Mouse (Mus musculus): ENCODE results near the gene Glul.

- TF ChIP-seq CTCF (IDR thresholded peaks at IDR 0.05; ENCODE audit: extremely low read depth, insufficient read depth, low read length), result no peak
- no peak for TF ChIP-seq POLR2A (IDR thresholded peaks at IDR 0.05; ENCODE audit: extremely low read depth, insufficient read depth, low read length)
Observed at GRCm38 (mm10) chr1:153940986-153941385, 41.2 kb downstream of the Glul start.
